Mouse (Mus musculus) heart, embryonic 12.5 days (tissue): Measurements from ENCODE around the gene Elp4. TPM values are rescaled to one million over a fixed set of nuclear protein-coding genes. Genes with fewer than 3 reads are reported as not detected.
A peak's percentile ranks its signal among the peaks of the same experiment; 100 is the strongest.

Experiments used
- ATAC-seq: fragments of 200-750 bp; cut with Nextera tagmentation; 2 replicates; pipeline ENCODE4 v1.8.0; 2017; ENCODE audit warnings: moderate TSS enrichment, moderate library complexity; ENCODE audit not compliant: insufficient number of reproducible peaks, low FRiP score
- H3K27ac ChIP-seq: fragments of 300-500 bp; sonication (generic); 2 replicates; pipeline ENCODE4 v1.5.1; 2016; ENCODE audit warnings: mild to moderate bottlenecking, moderate library complexity; ENCODE audit not compliant: poor library complexity, severe bottlenecking
- H3K27me3 ChIP-seq: fragments of 300-500 bp; sonication (generic); replicated peaks from 2 replicates; pipeline ENCODE4 v1.6.1; 2016; ENCODE audit warnings: mild to moderate bottlenecking, moderate library complexity
- H3K36me3 ChIP-seq: fragments of 300-500 bp; sonication (generic); 2 replicates; pipeline ENCODE4 v1.6.1; 2016; ENCODE audit warnings: mild to moderate bottlenecking, moderate library complexity
- H3K4me1 ChIP-seq: fragments of 300-500 bp; sonication (generic); replicated peaks from 2 replicates; pipeline ENCODE4 v1.6.1; 2016; ENCODE audit warnings: mild to moderate bottlenecking
- H3K4me2 ChIP-seq: fragments of 300-500 bp; sonication (generic); 2 replicates; pipeline ENCODE4 v1.6.1; 2016; ENCODE audit warnings: mild to moderate bottlenecking, moderate library complexity
- H3K4me3 ChIP-seq: fragments of 300-500 bp; sonication (generic); 2 replicates; pipeline ENCODE4 v1.5.1; 2016; ENCODE audit warnings: mild to moderate bottlenecking
- H3K9ac ChIP-seq: fragments of 300-500 bp; sonication (generic); 2 replicates; pipeline ENCODE4 v1.6.1; 2016; ENCODE audit warnings: mild to moderate bottlenecking, moderate library complexity
- H3K9me3 ChIP-seq: fragments of 300-500 bp; sonication (generic); replicated peaks from 2 replicates; pipeline ENCODE4 v1.6.1; 2016; ENCODE audit warnings: mild to moderate bottlenecking, moderate library complexity
- WGBS: fragments of 180-500 bp; shearing (Covaris S2); methylation state at CpG from one replicate; pipeline ENCODE4 v1.1.7; 2016; 5-methylcytosine and 5-hydroxymethylcytosine counted together
- polyA plus RNA-seq: library from polyadenylated mRNA; unstranded; fragments of >200 nt; fragmentation: Nextera tagmentation; extraction: Ambion mirVana; gene quantifications from 2 replicates; pipeline ENCODE4 v1.2.1, GENCODE M21; 2016

The Elp4 gene
- polyA plus RNA-seq, 1 experiment from 2014 or later: 20.7 TPM

DNA sequence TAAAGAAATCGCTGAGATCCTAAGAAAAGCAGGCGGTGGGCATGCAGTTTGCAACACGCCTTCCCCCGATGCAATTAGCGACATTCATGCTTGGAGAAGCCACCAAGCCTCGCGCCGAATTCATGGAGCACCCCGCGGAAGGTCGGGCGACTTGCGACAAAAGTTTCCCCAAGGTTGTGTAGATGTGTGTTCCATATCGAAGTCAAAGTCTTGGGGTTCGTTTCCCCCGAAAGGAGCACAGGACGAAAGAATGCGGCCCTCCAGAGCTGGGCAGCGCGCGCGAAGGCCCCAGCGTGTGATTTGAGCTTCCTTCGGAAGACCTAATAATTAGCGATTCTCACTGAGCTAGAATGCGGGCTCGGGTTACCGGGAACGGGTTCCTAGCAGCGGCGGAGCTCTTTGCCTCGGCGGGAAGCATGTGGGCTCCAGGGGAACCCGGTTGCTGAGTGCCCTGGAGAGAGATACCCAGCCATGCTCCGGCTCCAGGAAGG, 234.9 kb downstream of the Elp4 start:
- no peaks in the 10 kb centered on the region for H3K9me3 ChIP-seq
- H3K4me2 ChIP-seq: peak overlapping the region; percentile 37; the same call in 1 of the 2 replicates
- no peak overlapping the region for H3K27ac ChIP-seq
- no peak overlapping the region for H3K9ac ChIP-seq
- no peaks in the 10 kb centered on the region for H3K36me3 ChIP-seq
- under 1% methylated on average over 35 of the region's 35 CpGs for WGBS
- peaks cover 27% of the 10 kb centered on the region for H3K4me1 ChIP-seq
- H3K4me3 ChIP-seq: peak overlapping the region; percentile 1; the same call in 1 of the 2 replicates
- H3K27me3 ChIP-seq: peaks cover 99% of the 10 kb centered on the region
- ATAC-seq: no peak

DNA sequence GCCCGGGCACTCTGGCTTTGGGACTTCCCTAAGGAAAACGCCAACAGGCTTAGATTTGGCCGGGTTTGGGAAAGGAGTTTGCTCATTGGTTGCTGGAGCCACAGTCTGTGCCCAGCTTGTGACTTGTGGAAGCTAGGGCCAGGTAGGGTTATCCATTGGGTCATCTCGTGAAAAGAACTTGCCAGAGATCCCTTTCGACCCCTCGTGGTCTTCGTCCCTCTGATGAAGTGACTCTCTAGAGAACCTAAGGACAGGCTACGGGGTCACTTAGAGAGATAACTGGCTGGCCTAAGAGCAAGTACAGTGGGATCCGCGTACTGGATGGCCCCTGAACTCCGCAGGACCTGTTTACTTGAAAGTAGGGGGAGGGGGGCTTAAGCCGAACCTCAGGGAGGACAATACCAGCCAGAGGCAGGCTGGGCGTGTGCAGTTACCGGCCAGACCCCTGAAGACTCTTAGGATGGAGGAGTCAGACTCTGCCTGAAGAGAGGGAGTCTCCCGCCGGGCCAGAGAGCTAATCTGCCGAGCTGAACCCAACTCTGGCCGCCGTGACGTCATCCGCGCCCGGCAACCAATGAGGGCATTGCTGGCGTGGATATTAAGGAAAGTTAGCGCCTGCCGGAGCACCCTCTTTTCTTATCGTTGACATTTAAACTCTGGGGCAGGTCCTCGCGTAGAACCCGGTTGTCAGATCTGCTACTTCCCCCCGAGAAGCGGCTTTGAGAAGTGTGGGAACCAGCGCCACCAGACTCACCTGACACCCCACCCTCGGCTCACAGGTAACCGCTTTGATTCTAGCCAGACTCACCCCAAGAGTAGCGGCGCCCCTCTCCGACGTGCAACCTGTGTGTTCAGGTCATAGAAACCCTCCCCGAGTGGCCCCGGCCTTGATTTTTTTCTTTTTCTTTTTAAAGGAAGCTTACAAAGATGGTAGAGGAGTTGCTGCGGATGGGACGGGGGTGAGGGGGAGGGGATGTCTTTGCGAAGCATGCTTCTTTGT, 235.8 kb downstream of the Elp4 start, which contains the start of gene Pax6:
Gene Pax6 (plus strand): TSS at position 630 of the 1,000 bp plus-strand sequence.
- Histone ChIP-seq H3K27me3 (peaks cover 100% of the 10 kb centered on the region), H3K36me3 (no peaks in the 10 kb centered on the region), H3K9ac (no peak within 1 kb of the TSS), H3K4me1 (peaks cover 23% of the 10 kb centered on the region), H3K4me3 (peak within 1 kb of the TSS; percentile 26), H3K4me2 (peak within 1 kb of the TSS; percentile 37), H3K9me3 (no peaks in the 10 kb centered on the region), H3K27ac (no peak within 1 kb of the TSS)
- no peak for ATAC-seq
- WGBS: 1% methylated on average over 44 of the region's 44 CpGs

DNA sequence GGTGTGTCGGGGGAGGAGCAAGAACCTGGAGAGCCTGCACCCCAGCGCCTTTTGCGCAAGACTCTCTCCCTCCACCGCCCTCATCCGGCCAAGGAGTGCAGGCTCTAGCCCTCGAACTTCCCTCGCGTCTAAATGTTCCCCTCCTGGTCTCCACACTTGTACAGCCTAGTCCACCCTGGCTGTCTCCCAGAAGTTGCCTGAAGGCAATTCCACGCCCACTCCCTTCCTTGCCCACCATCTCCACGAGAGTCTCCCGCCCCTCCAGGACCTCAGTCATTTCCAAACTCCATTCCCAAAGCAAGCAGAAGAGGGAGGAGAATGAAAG, 236.8 kb downstream of the Elp4 start:
- Histone ChIP-seq H3K27me3 (peaks cover 100% of the 10 kb centered on the region), H3K27ac (no peak overlapping the region), H3K9me3 (no peaks in the 10 kb centered on the region), H3K36me3 (no peaks in the 10 kb centered on the region), H3K4me1 (peaks cover 20% of the 10 kb centered on the region), H3K4me3 (no peak overlapping the region), H3K9ac (no peak overlapping the region), H3K4me2 (no peak overlapping the region)
- no peak for ATAC-seq
- WGBS: 1% methylated on average over 11 of the region's 11 CpGs

DNA sequence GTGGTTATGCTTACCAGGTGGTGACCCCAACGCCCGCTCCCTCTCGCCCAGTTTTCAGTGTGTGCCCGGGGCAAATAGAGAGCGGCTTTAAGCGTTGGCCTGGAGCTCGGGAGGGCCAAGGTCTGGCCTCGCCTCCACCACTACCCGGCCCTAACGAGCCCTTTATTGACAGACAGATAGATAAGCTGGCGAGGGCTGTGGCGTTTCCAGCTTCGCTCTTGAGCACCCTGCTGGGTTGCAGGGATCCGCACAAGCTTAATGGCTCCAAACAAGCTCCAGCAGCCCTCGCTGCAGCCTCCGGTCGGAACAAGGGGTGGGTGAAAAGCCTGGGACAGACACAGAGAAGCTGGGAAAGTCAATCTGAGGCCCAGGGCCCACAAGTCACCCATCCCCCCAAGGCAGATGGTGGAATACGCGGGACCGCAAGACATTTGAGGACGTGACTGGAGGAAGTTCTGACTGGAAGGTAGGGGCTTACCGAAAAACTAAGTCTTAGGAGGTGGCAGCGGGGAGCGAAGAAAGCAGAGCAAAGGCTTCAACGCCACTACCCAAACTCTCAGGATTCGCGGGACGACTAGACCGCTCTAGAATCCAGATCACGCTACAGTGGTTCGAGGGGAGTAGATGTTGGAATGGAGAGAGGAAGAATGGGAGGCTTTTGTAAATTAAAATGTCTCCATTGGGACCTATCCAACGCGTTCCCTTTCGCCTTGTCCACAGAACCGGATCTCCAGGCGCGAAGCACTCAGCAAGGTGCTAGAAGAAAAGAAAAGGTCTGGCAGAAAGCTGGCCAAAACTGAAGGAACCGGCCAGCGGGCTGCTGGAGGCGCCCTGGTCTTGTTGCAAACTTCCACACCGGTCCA, 237.4 kb downstream of the Elp4 start:
- H3K27ac ChIP-seq: no peak overlapping the region
- peaks cover 17% of the 10 kb centered on the region for H3K4me1 ChIP-seq
- H3K4me3 ChIP-seq: no peak overlapping the region; the same call in 1 of the 2 replicates
- ATAC-seq: no peak
- no peaks in the 10 kb centered on the region for H3K9me3 ChIP-seq
- H3K36me3 ChIP-seq: no peaks in the 10 kb centered on the region
- WGBS: under 1% methylated on average over 41 of the region's 41 CpGs
- H3K4me2 ChIP-seq: no peak overlapping the region
- peaks cover 98% of the 10 kb centered on the region for H3K27me3 ChIP-seq
- H3K9ac ChIP-seq: no peak overlapping the region

DNA sequence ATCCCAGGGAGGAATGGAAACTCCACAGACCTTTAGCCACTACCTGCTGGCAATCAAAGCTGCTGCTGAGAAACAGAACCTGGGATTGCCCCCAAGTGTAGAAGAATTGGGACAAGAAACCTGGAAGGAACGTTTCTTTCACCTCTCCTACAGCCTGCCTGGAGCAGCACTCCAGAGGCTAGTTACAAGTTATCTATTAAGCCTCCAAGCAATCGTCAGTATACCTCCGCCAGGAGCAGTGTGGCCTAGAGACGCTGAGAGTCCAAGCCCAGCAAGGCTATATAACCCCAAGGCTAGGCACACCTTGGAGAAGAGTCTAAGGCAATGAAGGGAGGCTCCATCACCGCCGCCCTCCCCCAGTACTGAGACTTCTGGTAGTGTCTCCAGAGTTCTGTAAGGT, 238.0 kb downstream of the Elp4 start:
- no peak overlapping the region for H3K4me2 ChIP-seq
- ATAC-seq: no peak
- no peak overlapping the region for H3K9ac ChIP-seq
- H3K9me3 ChIP-seq: no peaks in the 10 kb centered on the region
- H3K27me3 ChIP-seq: peaks cover 98% of the 10 kb centered on the region
- H3K4me1 ChIP-seq: peaks cover 17% of the 10 kb centered on the region
- no peak overlapping the region for H3K27ac ChIP-seq
- H3K4me3 ChIP-seq: no peak overlapping the region
- H3K36me3 ChIP-seq: no peaks in the 10 kb centered on the region
- WGBS: 1% methylated on average over 6 of the region's 6 CpGs

DNA sequence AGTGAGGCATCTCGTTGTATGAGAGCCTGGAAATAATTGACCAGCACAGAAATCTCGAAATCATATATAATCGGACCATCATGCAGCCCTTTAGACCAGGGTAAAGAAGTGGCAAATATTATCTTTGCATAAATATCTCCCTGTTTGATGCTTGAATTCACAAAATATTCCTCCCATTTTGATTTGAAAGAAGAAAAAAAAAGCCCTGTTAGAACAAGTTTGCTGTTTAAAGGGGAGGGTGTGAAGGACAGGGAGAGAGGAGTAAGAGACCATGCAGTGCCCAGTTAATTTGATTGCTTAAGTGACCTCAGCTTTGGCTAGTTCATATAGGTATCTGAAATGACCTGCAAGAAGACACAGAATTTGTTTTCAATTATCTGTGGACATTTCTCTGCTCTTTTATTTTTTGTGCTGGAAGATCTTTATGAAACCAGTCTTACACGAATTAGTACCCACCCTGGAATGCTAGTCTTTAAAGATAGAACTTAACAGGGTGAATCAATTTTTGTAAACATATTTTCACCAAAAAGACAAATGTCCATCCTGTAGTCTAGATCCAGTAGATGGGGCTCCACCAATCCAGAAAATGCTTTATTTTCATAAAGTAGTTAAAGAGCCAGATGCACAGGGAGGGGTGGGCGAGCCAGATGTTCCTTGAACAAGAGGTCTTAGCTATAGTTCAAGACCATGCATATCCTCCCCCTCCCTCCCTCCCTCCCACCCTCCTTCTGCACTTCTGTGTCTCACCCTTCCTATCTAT, 238.7 kb downstream of the Elp4 start:
- ATAC-seq: no peak
- H3K4me3 ChIP-seq: no peak overlapping the region
- peaks cover 98% of the 10 kb centered on the region for H3K27me3 ChIP-seq
- H3K4me2 ChIP-seq: no peak overlapping the region
- no peak overlapping the region for H3K27ac ChIP-seq
- no peaks in the 10 kb centered on the region for H3K9me3 ChIP-seq
- 17% methylated on average over 5 of the region's 5 CpGs for WGBS
- no peaks in the 10 kb centered on the region for H3K36me3 ChIP-seq
- H3K4me1 ChIP-seq: peaks cover 18% of the 10 kb centered on the region
- no peak overlapping the region for H3K9ac ChIP-seq

DNA sequence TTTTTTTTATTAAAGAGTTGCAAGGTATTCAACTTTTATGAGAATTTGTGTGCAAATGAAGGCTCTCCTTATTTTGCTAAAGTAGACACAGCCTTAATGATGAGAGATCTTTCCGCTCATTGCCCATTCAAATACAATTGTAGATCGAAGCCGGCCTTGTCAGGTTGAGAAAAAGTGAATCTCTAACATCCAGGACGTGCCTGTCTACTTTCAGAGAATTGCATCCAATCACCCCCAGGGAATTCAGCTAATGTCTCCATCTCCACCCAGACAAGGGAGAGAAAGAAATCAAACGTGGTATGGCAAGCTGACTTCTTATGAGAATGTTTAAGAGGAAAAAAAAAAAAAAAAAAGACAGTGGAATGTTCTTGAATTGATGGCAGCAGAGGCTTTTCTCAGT, 239.4 kb downstream of the Elp4 start:
- Histone ChIP-seq H3K4me3 (no peak overlapping the region), H3K36me3 (no peaks in the 10 kb centered on the region), H3K27ac (no peak overlapping the region), H3K27me3 (peaks cover 98% of the 10 kb centered on the region), H3K9me3 (no peaks in the 10 kb centered on the region), H3K4me2 (no peak overlapping the region), H3K9ac (no peak overlapping the region), H3K4me1 (peaks cover 24% of the 10 kb centered on the region)
- WGBS: 10% methylated on average over 5 of the region's 5 CpGs
- no peak for ATAC-seq

DNA sequence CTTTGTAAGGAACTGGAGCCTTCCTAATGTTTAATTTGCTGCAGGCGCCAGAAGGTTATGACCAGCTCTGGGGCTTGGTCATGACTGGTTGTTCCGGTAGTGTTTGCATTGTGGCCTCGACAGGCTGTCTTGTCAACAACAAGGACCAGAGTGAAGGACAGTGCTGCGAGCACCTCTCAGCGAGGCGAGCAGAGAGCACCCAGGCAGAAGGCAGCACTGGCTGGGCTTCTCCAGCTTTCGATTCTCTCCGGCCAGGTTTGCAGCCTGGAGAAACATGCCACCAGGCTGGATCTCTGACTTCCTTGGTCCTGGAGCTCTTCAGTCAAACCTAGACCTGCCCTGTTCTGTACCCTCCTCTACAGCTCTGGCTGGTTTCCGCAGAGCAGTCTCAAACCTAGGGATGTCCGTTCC, 241.3 kb downstream of the Elp4 start:
- Histone ChIP-seq H3K27ac (no peak overlapping the region), H3K4me1 (peaks cover 19% of the 10 kb centered on the region), H3K36me3 (no peaks in the 10 kb centered on the region), H3K9me3 (no peaks in the 10 kb centered on the region), H3K9ac (no peak overlapping the region), H3K4me2 (no peak overlapping the region), H3K4me3 (no peak overlapping the region), H3K27me3 (peaks cover 98% of the 10 kb centered on the region)
- no peak for ATAC-seq
- WGBS: 2% methylated on average over 10 of the region's 10 CpGs

DNA sequence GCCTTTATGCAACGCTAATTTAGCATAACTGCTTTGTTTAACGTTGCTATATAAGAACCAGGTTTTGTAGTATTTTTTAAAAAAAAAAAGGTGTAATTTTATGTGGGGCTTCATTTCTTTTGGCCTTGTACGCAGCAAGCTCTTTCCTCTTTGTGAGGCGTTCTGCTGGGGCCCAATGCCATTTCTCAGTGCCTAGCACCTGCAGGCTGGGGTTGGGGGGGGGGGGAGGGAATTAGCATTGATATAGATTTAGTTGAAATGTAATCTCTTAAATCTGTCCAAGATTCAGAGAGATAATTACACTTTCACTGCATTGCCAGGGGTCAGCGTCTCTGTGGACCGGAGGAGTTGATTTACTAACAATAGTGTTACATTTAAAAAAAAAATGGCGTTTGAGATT, 241.8 kb downstream of the Elp4 start:
- H3K27ac ChIP-seq: no peak overlapping the region
- no peak overlapping the region for H3K4me3 ChIP-seq
- H3K9ac ChIP-seq: no peak overlapping the region
- H3K27me3 ChIP-seq: peaks cover 95% of the 10 kb centered on the region
- 9% methylated on average over 7 of the region's 7 CpGs for whole genome bisulfite sequencing
- peaks cover 19% of the 10 kb centered on the region for H3K4me1 ChIP-seq
- H3K9me3 ChIP-seq: no peaks in the 10 kb centered on the region
- H3K36me3 ChIP-seq: no peaks in the 10 kb centered on the region
- ATAC-seq: no peak
- H3K4me2 ChIP-seq: no peak overlapping the region

DNA sequence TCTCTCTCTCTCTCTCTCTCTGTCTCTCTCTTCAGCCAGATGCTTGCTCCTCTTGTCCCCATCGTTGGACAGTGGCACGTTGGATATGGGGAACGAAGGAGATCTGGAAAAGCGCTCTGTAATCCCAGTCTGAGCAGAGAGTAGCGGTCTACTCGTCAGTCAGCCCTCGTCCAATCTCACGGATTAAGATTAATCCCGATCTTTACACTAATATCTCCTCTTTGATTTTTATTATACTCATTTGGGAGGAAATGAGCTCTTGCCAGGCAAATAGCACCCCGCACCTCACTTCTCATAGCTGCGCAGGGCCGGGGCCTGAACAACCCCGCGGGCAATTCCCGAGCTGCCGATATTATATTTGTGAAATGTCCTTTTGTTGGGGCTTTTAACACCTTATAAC, 242.2 kb downstream of the Elp4 start:
- 5% methylated on average over 16 of the region's 16 CpGs for WGBS

More for the DNA sequence above, 242.2 kb downstream of the Elp4 start:
- Histone ChIP-seq H3K4me2 (no peak overlapping the region), H3K4me1 (peaks cover 17% of the 10 kb centered on the region), H3K9ac (no peak overlapping the region), H3K27ac (no peak overlapping the region), H3K9me3 (no peaks in the 10 kb centered on the region), H3K36me3 (no peaks in the 10 kb centered on the region), H3K27me3 (peaks cover 95% of the 10 kb centered on the region), H3K4me3 (no peak overlapping the region)
- no peak for ATAC-seq
